7 mouse cellular contexts compared by ENCODE assay signal in genomic region chr8:121092627-121093026, GRCm38 (mm10). TPM values are rescaled to one million over a fixed set of nuclear protein-coding genes. Genes with fewer than 3 reads are reported as not detected.
DNase-seq lines count a peak whose midpoint lies in the region; ATAC-seq and TF ChIP-seq lines count a peak whose summit lies in the region.

No protein-coding gene starts in this region.

- H3K9ac ChIP-seq in midbrain, embryonic 14.5 days (replicated peaks; ENCODE audit: low read length): no peak overlapping the region

- TF ChIP-seq POLR2A in spleen, adult 2 months (IDR thresholded peaks at IDR 0.05; ENCODE audit: low read depth, low read length): no peak

- TF ChIP-seq CTCF in spleen, adult 2 months (IDR thresholded peaks at IDR 0.05; ENCODE audit: extremely low read depth, insufficient read depth, insufficient read length, insufficient replicate concordance): peak; percentile 72; the same call in 1 of the 2 replicates

- H3K4me2 ChIP-seq in midbrain, embryonic 14.5 days (ENCODE audit: low read length): no peak overlapping the region

- H3K27me3 ChIP-seq in limb, embryonic 10.5 days (ENCODE audit: low read depth, poor library complexity, severe bottlenecking): peaks cover 69% of the 10 kb centered on the region
- H3K27me3 ChIP-seq in midbrain, embryonic 14.5 days (ENCODE audit: control insufficient read depth, insufficient read depth, low read length): peaks cover 59% of the 10 kb centered on the region
- H3K27me3 ChIP-seq in spleen, adult 2 months (ENCODE audit: control insufficient read depth, insufficient read depth, low read length): peaks cover 25% of the 10 kb centered on the region

- H3K9me3 ChIP-seq in limb, embryonic 10.5 days (replicated peaks): no peaks in the 10 kb centered on the region
- H3K9me3 ChIP-seq in midbrain, embryonic 14.5 days (ENCODE audit: control insufficient read depth, low read length): no peaks in the 10 kb centered on the region

- H3K27ac ChIP-seq in limb, embryonic 10.5 days: no peak overlapping the region
- no peak overlapping the region for H3K27ac ChIP-seq in midbrain, embryonic 14.5 days (replicated peaks; ENCODE audit: low read depth, low read length)
- H3K27ac ChIP-seq in spleen, adult 2 months (ENCODE audit: insufficient read depth, low read length): no peak overlapping the region

- 2% methylated on average over 16 of the region's 16 CpGs for whole genome bisulfite sequencing in limb, embryonic 10.5 days
- WGBS in midbrain, embryonic 14.5 days: 3% methylated on average over 16 of the region's 16 CpGs
- WGBS in spleen, adult 2 months: 2% methylated on average over 16 of the region's 16 CpGs

- peak; percentile 63; the same call in 1 of the 2 replicates for ATAC-seq in midbrain, embryonic 14.5 days (ENCODE audit: low FRiP score, low TSS enrichment)

- DNase-seq in adrenal gland, adult 2 months: peak; percentile 78
- peak; percentile 93 for DNase-seq in embryo, embryonic 11 days
- peak; percentile 96 for DNase-seq in heart, adult 11 months
- DNase-seq in kidney, adult 18-20 months: peak; percentile 86
- DNase-seq in limb, embryonic 10.5 days (ENCODE audit: low spot score): peak; percentile 95
- peak; percentile 95 for DNase-seq in midbrain, embryonic 14.5 days
- DNase-seq in spleen, adult 2 months (ENCODE audit: low read depth in 1 of 2, low spot score in 2 of 2): peak; percentile 42 to 59

- no peak overlapping the region for H3K4me3 ChIP-seq in limb, embryonic 10.5 days
- H3K4me3 ChIP-seq in midbrain, embryonic 14.5 days (replicated peaks; ENCODE audit: low read depth, low read length): no peak overlapping the region
- no peak overlapping the region for H3K4me3 ChIP-seq in spleen, adult 2 months (ENCODE audit: extremely low read depth, insufficient read depth, insufficient read length)

- peaks cover 33% of the 10 kb centered on the region for H3K4me1 ChIP-seq in limb, embryonic 10.5 days
- H3K4me1 ChIP-seq in midbrain, embryonic 14.5 days (ENCODE audit: control insufficient read depth, insufficient read depth, low read length): no peaks in the 10 kb centered on the region
- H3K4me1 ChIP-seq in spleen, adult 2 months (ENCODE audit: control insufficient read depth, insufficient read depth, insufficient read length): no peaks in the 10 kb centered on the region

- H3K36me3 ChIP-seq in limb, embryonic 10.5 days: peaks cover 8% of the 10 kb centered on the region
- H3K36me3 ChIP-seq in midbrain, embryonic 14.5 days (ENCODE audit: control insufficient read depth, insufficient read depth, low read length): peaks cover 7% of the 10 kb centered on the region
- no peaks in the 10 kb centered on the region for H3K36me3 ChIP-seq in spleen, adult 2 months (ENCODE audit: control insufficient read depth, insufficient read depth, low read length)

RNA-seq across cellular contexts. Expression of gene Foxf1, which starts 8.4 kb away (rescaled TPM):
- under 1 TPM; 0.52 to 0.73 TPM for total RNA-seq in adrenal gland, adult 2 months (2021)
- 0.92 and 2.3 TPM in 2 replicates for polyA plus RNA-seq in adrenal gland, adult 2 months (2012; rRNA removed)
- polyA plus RNA-seq in limb, embryonic 10.5 days (2016; fragmentation: Nextera tagmentation; extraction: Ambion mirVana): 0.48 and 4.4 TPM in 2 replicates
- 0.12 and 0.97 TPM in 2 replicates for polyA plus RNA-seq in midbrain, embryonic 14.5 days (2014; fragmentation: Nextera tagmentation; extraction: Ambion mirVana)
- polyA plus RNA-seq in spleen, adult 2 months (2012; rRNA removed): 1.8 and 3.7 TPM in 2 replicates

RNA-seq across cellular contexts. Expression of gene Mthfsd, which starts 15.6 kb away (rescaled TPM):
- 10 to 100 TPM; 31.8 to 35.6 TPM for total RNA-seq in adrenal gland, adult 2 months (2021)
- 62.7 and 65.6 TPM in 2 replicates for polyA plus RNA-seq in adrenal gland, adult 2 months (2012; rRNA removed)
- 58.5 and 67.6 TPM in 2 replicates for polyA plus RNA-seq in limb, embryonic 10.5 days (2016; fragmentation: Nextera tagmentation; extraction: Ambion mirVana)
- polyA plus RNA-seq in midbrain, embryonic 14.5 days (2014; fragmentation: Nextera tagmentation; extraction: Ambion mirVana): 50.2 and 52.5 TPM in 2 replicates
- polyA plus RNA-seq in spleen, adult 2 months (2012; rRNA removed): 33.6 and 39.9 TPM in 2 replicates

RNA-seq across cellular contexts. Expression of gene Foxc2, which starts 23.3 kb away (rescaled TPM):
- 1 to 10 TPM; 3.3 to 6.3 TPM for total RNA-seq in adrenal gland, adult 2 months (2021)
- 14.4 and 15.2 TPM in 2 replicates for polyA plus RNA-seq in adrenal gland, adult 2 months (2012; rRNA removed)
- 2.3 and 3.3 TPM in 2 replicates for polyA plus RNA-seq in limb, embryonic 10.5 days (2016; fragmentation: Nextera tagmentation; extraction: Ambion mirVana)
- 1.5 TPM in 1 of 2 replicates, not detected in the other for polyA plus RNA-seq in midbrain, embryonic 14.5 days (2014; fragmentation: Nextera tagmentation; extraction: Ambion mirVana)
- 0.12 and 0.22 TPM in 2 replicates for polyA plus RNA-seq in spleen, adult 2 months (2012; rRNA removed)

RNA-seq across cellular contexts. Expression of gene Foxl1, which starts 35.1 kb away (rescaled TPM):
- total RNA-seq in adrenal gland, adult 2 months (2021): under 1 TPM; 0.09 to 0.38 TPM
- polyA plus RNA-seq in adrenal gland, adult 2 months (2012; rRNA removed): 0.62 and 0.66 TPM in 2 replicates
- polyA plus RNA-seq in limb, embryonic 10.5 days (2016; fragmentation: Nextera tagmentation; extraction: Ambion mirVana): 0.13 and 0.15 TPM in 2 replicates
- polyA plus RNA-seq in midbrain, embryonic 14.5 days (2014; fragmentation: Nextera tagmentation; extraction: Ambion mirVana): not detected in 2 replicates
- not detected in 2 replicates for polyA plus RNA-seq in spleen, adult 2 months (2012; rRNA removed)
